Mouse (Mus musculus): ENCODE results near the gene BC049352. TPM values are rescaled to one million over a fixed set of nuclear protein-coding genes. Genes with fewer than 3 reads are reported as not detected.

The BC049352 gene
- polyA plus RNA-seq, 1 experiment from 2014 or later: not detected

DNA sequence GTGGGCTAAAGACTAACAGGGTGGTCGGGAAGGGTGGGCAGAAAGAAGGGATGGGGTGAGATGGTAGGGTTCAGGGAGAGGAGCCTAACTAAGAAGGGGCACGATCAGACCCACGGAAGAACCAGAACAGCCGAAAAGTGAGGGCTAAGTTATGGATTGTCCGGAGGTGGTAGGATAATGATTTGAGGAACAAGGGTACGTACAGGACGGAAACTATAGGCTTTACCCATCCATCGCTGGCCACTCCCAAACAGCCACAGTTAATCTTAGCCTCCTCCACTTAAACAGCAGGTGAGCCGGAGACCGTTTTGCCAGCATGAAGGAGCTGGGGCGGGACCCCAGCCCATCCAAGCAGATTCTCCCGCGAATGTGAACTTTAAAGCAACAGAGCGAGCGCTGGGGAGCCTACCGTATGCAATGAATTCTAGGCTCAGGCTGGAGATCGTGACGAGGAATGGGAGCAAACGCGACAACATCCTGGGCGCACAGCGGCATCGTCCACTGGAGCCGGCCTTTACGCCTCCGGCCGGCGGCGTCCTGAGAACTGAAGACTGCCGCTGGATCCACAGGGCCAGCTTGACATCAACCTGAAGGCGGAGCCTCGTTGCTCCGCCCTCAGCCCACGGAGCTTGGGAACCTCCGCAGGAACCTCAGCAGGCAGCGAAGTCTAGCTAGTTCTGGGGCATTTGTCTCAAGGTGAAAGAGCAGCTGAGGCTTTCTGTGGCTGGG is 87.0 kb downstream of the BC049352 start, which contains the start of gene Il10ra:
TSS of gene Il10ra (minus strand) at position 553 of the 729 bp plus-strand sequence.
- peaks cover 18% of the 10 kb centered on the region for H3K27me3 ChIP-seq

DNA sequence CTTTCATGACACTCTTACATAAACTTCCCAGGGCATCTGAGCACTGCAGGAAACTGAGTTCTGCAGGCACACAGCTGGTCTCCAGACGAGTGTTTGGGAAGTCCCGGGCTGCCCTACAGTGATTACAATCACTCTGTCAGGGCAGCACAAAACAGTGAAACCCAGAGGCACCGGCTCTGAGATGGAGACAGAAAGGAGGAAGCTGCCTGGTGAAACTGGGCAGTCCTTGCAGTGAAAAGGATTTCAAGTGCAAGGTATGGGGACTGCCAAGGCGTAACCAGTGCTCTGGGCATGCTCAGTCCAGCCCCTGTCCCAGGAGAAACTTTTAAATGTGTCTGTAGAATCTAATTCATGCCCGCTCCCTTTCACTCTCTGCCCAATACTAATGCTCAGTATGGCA is 90.4 kb downstream of the BC049352 start:
- no peak for TF ChIP-seq CTCF (IDR thresholded peaks at IDR 0.05)
- H3K27me3 ChIP-seq: peaks cover 28% of the 10 kb centered on the region
- ChIA-PET POLR2A (no interaction called here), CTCF (no interaction called here)
- in situ Hi-C loops (cut with MboI; ENCODE audit: low pct_unique_long_range_greater_than_20kb): no loop called here
- DNase-seq (ENCODE audit: low read depth, low spot score) (no peak), ATAC-seq (no peak)

More for the DNA sequence above, 87.0 kb downstream of the BC049352 start, which contains the start of gene Il10ra:
- POLR2A ChIA-PET: no interaction called here
- DNase-seq (ENCODE audit: low read depth, low spot score) (no peak), ATAC-seq (no peak)
- CTCF ChIA-PET: no interaction called here
- in situ Hi-C loops (cut with MboI; ENCODE audit: low pct_unique_long_range_greater_than_20kb): no loop called here
- no peak for TF ChIP-seq CTCF (IDR thresholded peaks at IDR 0.05)

DNA sequence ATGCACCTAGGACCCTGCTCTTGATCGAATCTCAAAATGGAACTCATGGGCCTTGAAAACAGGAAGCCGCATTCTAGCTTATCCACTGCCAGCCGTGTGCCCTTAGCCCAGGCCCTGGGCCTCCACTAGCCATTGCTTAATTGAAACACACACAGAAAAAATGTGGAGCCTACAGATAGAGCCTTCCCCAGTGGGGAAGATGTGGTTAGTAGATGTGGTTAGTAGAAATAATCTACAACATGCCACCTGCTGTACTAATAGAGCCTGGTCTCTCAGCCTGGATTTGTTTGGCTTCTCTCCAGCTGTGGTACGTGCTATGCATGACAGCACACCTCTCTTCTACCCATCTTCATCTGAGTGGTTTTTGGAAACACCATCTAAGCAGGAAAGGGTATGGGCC is 92.4 kb downstream of the BC049352 start:
- DNase-seq (ENCODE audit: low read depth, low spot score) (no peak), ATAC-seq (no peak)
- no peak for TF ChIP-seq CTCF (IDR thresholded peaks at IDR 0.05)
- peaks cover 35% of the 10 kb centered on the region for H3K27me3 ChIP-seq
- ChIA-PET CTCF (no interaction called here), POLR2A (no interaction called here)
- in situ Hi-C loops (cut with MboI; ENCODE audit: low pct_unique_long_range_greater_than_20kb): no loop called here

DNA sequence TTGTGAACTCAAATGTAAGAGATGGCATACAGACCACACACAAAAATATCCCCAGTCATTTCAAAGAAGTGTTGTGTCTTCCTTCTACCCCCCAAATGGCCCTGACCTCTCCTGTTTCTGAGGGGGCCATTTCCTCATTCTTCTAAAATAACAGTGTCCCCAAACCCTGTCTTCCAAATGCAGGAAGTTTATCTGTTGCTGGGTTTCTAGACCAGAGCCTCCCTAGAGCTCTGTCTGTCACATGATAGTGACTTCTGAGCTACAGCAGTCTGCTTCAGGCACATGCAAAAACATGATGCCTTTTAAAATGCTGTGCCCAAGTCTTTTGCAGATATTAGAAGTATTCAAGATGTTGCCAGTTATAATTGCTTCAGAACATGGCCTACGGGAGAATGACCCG is 92.8 kb downstream of the BC049352 start:
- DNase-seq (ENCODE audit: low read depth, low spot score) (no peak), ATAC-seq (no peak)
- ChIA-PET POLR2A (no interaction called here), CTCF (no interaction called here)
- TF ChIP-seq CTCF (IDR thresholded peaks at IDR 0.05): no peak
- H3K27me3 ChIP-seq: peaks cover 34% of the 10 kb centered on the region
- in situ Hi-C loops (cut with MboI; ENCODE audit: low pct_unique_long_range_greater_than_20kb): no loop called here

DNA sequence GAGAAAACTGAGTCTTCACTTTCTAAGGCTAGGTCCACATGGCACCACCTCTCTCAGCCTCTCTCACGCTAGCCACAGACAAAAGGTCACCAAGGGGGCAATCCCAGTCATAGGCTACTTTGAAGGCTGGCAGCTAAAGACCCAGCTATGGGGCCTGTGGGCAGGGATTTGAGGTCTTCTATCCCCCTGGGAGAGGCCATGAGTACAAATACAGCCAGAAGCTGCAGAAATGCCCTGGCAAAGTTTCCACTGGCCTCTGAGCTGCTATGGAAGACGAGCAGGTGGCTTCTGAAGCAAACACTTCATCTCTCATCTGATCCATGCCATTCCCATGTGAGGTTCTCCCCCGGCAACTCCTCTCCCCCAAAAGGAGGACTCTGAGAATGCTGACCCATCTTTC is 98.3 kb downstream of the BC049352 start:
- no peak for TF ChIP-seq CTCF (IDR thresholded peaks at IDR 0.05)
- ChIA-PET POLR2A (no interaction called here), CTCF (no interaction called here)
- in situ Hi-C loops (cut with MboI; ENCODE audit: low pct_unique_long_range_greater_than_20kb): no loop called here
- DNase-seq (ENCODE audit: low read depth, low spot score) (no peak), ATAC-seq (no peak)
- peaks cover 25% of the 10 kb centered on the region for H3K27me3 ChIP-seq

DNA sequence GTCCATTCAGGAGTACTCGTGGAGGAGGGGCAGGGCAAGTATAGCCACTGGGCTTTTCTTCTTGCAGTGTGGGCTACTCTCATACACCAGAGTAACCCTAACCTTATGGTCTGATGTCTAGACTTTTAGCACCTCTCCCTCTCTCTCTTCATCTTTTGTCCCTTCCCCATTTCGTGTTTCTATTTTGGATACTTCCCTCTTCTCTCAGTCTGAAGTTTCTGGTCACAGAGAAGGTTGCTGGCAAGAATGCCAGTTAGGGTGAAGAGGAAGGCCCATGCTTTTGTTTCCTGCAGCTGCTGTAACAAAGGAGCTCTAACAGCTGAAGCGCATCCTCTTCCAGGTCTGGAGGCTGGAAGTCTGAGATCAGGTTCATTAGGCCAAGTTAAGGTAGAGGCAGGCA is 99.1 kb downstream of the BC049352 start:
- DNase-seq (ENCODE audit: low read depth, low spot score): no peak

DNA sequence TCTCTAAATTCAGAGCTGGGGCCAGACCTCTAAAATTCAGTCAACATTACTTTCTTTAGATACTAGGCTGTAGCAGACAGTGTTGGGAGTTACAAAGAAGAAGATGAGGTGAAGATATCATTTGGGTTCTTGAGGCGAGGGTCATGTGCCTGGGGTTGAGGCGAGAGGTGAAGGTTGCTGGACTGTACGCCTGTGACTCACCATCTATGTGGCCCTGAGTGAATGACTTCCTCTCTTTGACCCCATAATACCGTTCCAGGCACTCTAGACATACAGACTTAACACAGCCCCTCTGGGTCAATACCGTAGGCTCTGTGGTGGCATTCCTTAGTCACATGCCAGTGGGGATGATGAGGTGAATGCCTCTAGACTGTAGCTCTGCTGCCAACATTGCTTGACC is 100.7 kb downstream of the BC049352 start:
- POLR2A ChIA-PET: no interaction called here

More for the DNA sequence above, 99.1 kb downstream of the BC049352 start:
- TF ChIP-seq CTCF (IDR thresholded peaks at IDR 0.05): no peak
- CTCF ChIA-PET: no interaction called here
- POLR2A ChIA-PET: no interaction called here
- H3K27me3 ChIP-seq: peaks cover 24% of the 10 kb centered on the region
- no peak for ATAC-seq
- in situ Hi-C loops (cut with MboI; ENCODE audit: low pct_unique_long_range_greater_than_20kb): no loop called here

DNA sequence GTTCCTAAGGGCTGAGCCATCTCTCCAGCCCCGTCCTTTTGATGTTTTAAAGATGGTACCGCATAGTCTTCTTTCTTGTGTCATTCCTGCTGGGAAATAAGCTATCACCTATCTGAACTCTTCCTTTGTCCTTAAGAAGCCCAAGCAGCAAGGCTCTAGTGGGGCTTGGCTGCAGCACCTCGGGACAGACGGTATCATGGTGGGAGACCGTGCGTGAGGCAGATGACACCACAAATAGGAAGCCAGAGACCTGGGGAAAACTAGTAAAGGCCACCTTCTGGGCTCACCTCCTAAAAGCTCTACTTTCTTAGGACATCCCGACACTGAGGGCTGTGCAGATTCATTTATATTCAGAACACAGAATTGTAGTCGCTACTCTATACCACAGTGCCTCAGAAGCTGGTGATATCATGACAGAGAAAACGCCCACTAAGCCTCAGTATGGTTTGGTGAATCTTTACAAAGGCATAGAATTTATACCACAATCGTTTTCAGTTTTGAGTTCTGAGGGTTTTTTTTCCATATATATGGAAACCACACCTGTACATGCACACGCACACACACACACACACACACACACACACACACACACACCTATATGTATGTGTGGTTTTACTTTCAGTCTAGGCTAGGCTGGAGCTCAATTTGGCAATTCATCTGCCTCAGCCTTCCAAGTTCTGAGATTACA is 109.8 kb downstream of the BC049352 start:
- DNase-seq (ENCODE audit: low read depth, low spot score) (no peak), ATAC-seq (no peak)
- ChIA-PET POLR2A (interaction anchor here (0.6 kb wide), 1 partner anchor 1309 kb away, joined by 4 read pairs; no protein-coding TSS in a partner anchor), CTCF (no interaction called here)
- H3K27me3 ChIP-seq: peaks cover 30% of the 10 kb centered on the region
- TF ChIP-seq CTCF (IDR thresholded peaks at IDR 0.05): no peak
- in situ Hi-C loops (cut with MboI; ENCODE audit: low pct_unique_long_range_greater_than_20kb): no loop called here

More for the DNA sequence above, 100.7 kb downstream of the BC049352 start:
- DNase-seq (ENCODE audit: low read depth, low spot score) (no peak), ATAC-seq (no peak)
- TF ChIP-seq CTCF (IDR thresholded peaks at IDR 0.05): no peak
- H3K27me3 ChIP-seq: peaks cover 15% of the 10 kb centered on the region
- in situ Hi-C loops (cut with MboI; ENCODE audit: low pct_unique_long_range_greater_than_20kb): no loop called here
- CTCF ChIA-PET: no interaction called here

DNA sequence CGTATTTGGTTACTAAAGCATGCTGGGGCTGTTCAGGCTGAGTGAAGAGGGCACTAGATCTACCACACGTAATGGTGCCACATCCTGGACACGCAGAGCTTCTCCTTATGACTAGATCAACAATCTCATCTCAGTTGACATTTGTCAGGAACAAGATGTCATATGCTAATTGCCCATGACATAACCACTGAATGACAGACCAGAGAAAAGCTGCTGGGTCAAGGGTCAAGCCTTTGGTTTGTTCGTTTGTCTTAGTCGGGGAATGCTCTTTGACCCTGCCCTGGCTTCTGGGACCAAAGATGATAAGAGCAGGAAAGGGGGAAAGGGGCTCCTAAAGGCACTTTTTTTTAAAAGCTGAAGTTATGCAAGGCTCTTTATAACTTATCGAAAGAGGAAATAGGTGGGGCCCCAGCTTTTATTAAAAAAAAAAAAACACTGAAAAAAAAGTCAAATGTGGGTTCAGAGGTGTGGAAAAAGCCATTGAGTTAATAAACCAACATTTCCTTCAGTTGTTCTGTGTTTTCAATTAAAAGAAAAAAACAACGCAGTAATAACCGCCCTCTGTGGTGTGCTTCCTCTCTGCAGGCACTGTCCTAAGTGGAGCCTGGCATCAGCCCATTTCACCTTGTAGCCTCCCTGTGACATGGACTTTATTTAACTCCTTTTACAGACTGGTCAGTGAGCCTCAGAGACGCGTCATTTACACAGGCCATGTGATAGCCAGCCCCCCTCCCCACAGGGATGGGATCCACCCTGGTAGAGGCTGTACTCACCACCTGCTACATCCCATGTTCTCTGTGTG is 112.6 kb downstream of the BC049352 start:
- CTCF ChIA-PET: no interaction called here
- POLR2A ChIA-PET: no interaction called here
- no peak for TF ChIP-seq CTCF (IDR thresholded peaks at IDR 0.05)
- in situ Hi-C loops (cut with MboI; ENCODE audit: low pct_unique_long_range_greater_than_20kb): no loop called here
- DNase-seq (ENCODE audit: low read depth, low spot score) (no peak), ATAC-seq (no peak)
- peaks cover 31% of the 10 kb centered on the region for H3K27me3 ChIP-seq

DNA sequence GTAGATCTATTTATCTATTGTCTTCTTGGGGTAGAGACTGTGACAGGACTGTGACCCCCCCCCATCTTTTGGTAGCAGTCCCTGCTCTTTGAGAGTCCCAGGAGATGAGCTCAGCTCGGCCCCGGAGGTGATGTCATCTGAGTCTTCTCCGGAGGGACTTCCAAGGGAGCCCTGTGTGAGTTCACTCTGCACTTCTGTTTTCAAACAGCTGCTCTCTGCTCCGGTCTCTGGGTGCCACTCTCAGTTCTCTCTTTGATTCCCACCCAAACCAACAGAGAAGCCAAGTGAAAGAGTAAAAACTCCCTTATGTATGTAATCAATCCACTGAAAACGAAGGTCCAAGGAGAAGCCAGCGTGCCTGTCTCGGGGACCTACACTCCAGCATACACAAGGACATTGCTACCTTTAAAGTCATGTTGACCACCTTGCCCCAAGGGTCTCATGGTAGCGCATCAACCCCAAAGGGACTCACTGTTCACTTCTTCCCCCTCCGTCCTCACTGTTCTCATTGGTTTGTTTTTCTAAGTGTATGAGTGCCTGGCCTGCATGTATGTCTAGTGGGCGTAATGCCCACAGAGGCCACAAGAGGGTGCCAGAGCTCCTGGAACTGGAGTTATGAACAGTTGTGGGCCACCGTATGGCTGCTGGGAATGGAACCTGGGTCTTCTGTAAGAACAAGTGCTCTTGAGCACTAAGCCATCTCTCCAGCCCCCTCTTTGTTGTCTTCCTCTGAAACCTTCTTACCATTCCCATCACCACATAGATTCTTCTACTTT is 117.6 kb downstream of the BC049352 start:
- peaks cover 26% of the 10 kb centered on the region for H3K27me3 ChIP-seq
- in situ Hi-C loops (cut with MboI; ENCODE audit: low pct_unique_long_range_greater_than_20kb): loop anchor here (5.0 kb wide), 1 partner anchor 83 kb away; no protein-coding TSS in a partner anchor
- POLR2A ChIA-PET: no interaction called here
- peak; percentile 70 for TF ChIP-seq CTCF (IDR thresholded peaks at IDR 0.05)
- DNase-seq (ENCODE audit: low read depth, low spot score) (no peak), ATAC-seq (no peak)
- CTCF ChIA-PET: interaction anchor here (1.2 kb wide), 1 partner anchor 89 kb away, joined by 5 read pairs; no protein-coding TSS in a partner anchor

Other genes starting within 250 kb of the BC049352 start
- gene Ube4a, start 216.4 kb upstream of the BC049352 start, polyA plus RNA-seq (2021): 44.1 TPM
- gene Cd3g, start 201.6 kb upstream of the BC049352 start, polyA plus RNA-seq (2021): not detected
- gene Cd3d, start 200.2 kb upstream of the BC049352 start, polyA plus RNA-seq (2021): not detected
- gene Cd3e, start 172.4 kb upstream of the BC049352 start, polyA plus RNA-seq (2021): not detected
- not detected for gene Mpzl2, start 142.2 kb upstream of the BC049352 start, polyA plus RNA-seq (2021)
- gene Mpzl3, start 126.8 kb upstream of the BC049352 start, polyA plus RNA-seq (2021): 3.1 TPM
- gene Jaml, start 102.8 kb upstream of the BC049352 start, polyA plus RNA-seq (2021): not detected
- gene Scn2b, start 64.2 kb upstream of the BC049352 start, polyA plus RNA-seq (2021): not detected
- gene Scn4b, start 43.6 kb upstream of the BC049352 start, polyA plus RNA-seq (2021): not detected
- not detected for gene Tmprss4, start 22.1 kb downstream of the BC049352 start, polyA plus RNA-seq (2021)
- gene Il10ra, start 87.1 kb downstream of the BC049352 start, polyA plus RNA-seq (2021): not detected
- not detected for gene Tmprss13, start 137.1 kb downstream of the BC049352 start, polyA plus RNA-seq (2021)
- gene Fxyd6, start 188.2 kb downstream of the BC049352 start, polyA plus RNA-seq (2021): 0.03 TPM
- 121 TPM for gene Fxyd2, start 217.7 kb downstream of the BC049352 start, polyA plus RNA-seq (2021)
- 0.01 TPM for gene Dscaml1, start 244.6 kb downstream of the BC049352 start, polyA plus RNA-seq (2021)

Data from Patski (cell line).